Mouse (Mus musculus): ENCODE data around the gene Gng3. TPM values are rescaled to one million over a fixed set of nuclear protein-coding genes. Genes with fewer than 3 reads are reported as not detected.
A peak's percentile ranks its signal among the peaks of the same experiment; 100 is the strongest.

The Gng3 gene
- polyA plus RNA-seq, 1 experiment from 2014 or later = 2.3 TPM

DNA sequence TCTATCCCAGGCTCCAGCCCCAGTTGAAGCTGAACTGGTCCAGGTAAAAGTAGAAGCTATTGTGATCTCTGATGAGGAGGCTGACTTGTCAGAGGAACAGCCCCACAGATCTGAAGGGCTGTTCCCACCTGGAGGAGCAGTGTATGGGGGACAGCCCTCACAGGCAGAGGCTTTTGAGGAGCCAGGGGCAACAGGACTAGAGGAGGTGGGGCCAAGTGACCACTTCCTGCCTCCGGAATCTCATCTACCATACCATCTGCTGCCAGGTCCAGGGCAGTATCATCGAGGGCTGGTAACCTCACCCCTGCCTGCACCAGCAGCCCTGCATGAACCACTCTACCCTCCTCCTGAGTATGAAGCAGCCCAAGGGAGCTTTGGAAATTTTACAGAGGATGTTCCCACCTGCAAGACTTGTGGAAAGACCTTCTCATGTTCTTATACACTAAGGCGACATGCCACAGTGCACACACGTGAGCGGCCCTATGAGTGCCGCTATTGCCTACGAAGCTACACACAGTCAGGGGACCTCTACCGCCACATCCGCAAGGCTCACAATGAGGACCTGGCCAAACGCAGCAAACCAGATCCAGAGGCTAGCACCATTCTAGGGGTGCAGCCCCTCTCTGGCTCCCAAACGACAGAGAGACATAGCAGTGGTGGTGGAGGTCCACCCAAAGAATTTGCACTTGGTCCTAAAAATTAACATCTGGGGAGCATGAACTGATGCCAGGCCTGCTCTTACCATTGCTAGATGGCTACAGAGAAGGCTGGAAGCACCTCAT, 34.9 kb downstream of the Gng3 start:
- H3K4me2 ChIP-seq = peak overlapping the region; percentile 33
- no peaks in the 10 kb centered on the region for H3K9me3 ChIP-seq (ENCODE audit: control insufficient read depth, low read length)
- H3K36me3 ChIP-seq (ENCODE audit: control insufficient read depth, insufficient read depth, low read length) = peaks cover 13% of the 10 kb centered on the region; the same call in 1 of the 2 replicates
- peaks cover 18% of the 10 kb centered on the region for H3K4me1 ChIP-seq (replicated peaks; ENCODE audit: control insufficient read depth, insufficient read depth, low read length)
- H3K27me3 ChIP-seq (replicated peaks; ENCODE audit: control insufficient read depth, insufficient read depth, low read length) = no peaks in the 10 kb centered on the region
- ATAC-seq (replicated peaks; ENCODE audit: low FRiP score) (no peak), DNase-seq (ENCODE audit: low spot score) (no peak)
- WGBS = 73% methylated on average over 11 of the region's 11 CpGs
- H3K9ac ChIP-seq (ENCODE audit: low read depth, low read length) = no peak overlapping the region
- H3K4me3 ChIP-seq (ENCODE audit: low read depth, low read length) = peak overlapping the region; percentile 59; the same call in 1 of the 2 replicates
- no peak overlapping the region for H3K27ac ChIP-seq (ENCODE audit: low read depth, low read length)

DNA sequence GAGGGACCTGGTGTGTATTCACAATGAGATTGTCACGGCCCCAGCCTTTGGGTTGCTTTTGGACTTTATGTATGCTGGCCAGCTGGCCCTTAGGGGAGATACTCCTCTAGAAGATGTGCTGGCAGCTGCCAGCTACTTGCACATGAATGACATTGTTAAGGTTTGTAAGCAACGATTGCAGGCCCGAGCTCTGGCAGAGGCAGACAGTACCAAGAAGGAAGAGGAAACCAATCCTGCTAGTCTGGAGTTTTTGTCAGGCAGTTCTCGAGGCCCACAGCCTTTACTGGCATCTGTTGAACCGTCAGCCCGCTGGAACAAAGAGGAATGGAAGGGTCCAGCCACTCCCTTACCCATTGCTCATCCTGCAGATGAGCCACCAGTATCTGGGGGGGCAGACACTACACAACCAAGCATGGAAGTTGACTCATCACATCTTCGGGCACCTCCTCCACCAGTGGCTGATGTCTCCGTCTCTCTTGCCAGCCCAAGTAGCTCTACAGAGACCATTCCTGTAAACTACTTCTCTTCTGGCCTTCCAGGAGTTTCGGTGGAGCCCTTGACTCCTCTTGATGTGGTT, 35.7 kb downstream of the Gng3 start:
- peaks cover 18% of the 10 kb centered on the region for H3K4me1 ChIP-seq (replicated peaks; ENCODE audit: control insufficient read depth, insufficient read depth, low read length)
- H3K9me3 ChIP-seq (ENCODE audit: control insufficient read depth, low read length) = no peaks in the 10 kb centered on the region
- WGBS = 76% methylated on average over 9 of the region's 9 CpGs
- DNase-seq (ENCODE audit: low spot score) (no peak), ATAC-seq (replicated peaks; ENCODE audit: low FRiP score) (no peak)
- no peaks in the 10 kb centered on the region for H3K27me3 ChIP-seq (replicated peaks; ENCODE audit: control insufficient read depth, insufficient read depth, low read length)
- peaks cover 10% of the 10 kb centered on the region; the same call in 1 of the 2 replicates for H3K36me3 ChIP-seq (ENCODE audit: control insufficient read depth, insufficient read depth, low read length)
- peak overlapping the region; percentile 44 for H3K9ac ChIP-seq (ENCODE audit: low read depth, low read length)
- peak overlapping the region; percentile 59 for H3K4me3 ChIP-seq (ENCODE audit: low read depth, low read length)
- peak overlapping the region; percentile 56 for H3K27ac ChIP-seq (ENCODE audit: low read depth, low read length)
- H3K4me2 ChIP-seq = peak overlapping the region; percentile 66

DNA sequence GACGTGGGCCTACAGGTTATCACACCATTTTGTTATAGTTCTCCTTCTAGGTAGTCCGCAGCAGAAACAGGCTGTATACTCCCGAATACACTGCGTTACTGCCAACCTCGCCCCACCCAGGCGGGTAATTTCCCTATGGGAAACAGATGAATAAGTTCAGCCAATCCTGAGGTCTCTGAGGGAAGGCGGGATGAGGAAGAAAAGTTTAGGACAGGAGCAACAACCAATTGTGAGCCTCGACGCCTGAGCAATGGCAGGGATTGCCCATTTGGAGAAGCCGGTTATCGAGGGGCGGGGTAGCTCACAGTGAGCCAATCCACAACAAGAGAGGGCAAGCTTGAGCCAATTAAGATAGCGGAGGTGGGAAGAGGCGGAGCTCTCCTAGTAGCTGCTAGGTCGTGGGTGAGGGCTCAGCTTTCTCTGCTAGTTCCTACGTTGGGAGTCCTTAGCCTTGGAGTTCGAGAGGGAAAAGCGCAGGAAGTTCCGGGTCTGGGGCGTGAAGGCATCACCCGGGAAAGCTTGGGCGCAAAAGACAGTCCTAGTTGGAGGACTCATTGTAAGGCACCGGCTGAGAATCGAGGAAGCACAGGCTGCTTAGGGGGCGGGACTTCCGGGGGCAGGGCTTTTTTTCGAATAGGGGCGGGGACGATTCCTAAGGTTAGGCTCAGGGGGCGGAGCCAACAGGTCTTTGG, 36.7 kb downstream of the Gng3 start, which contains the start of gene Zbtb3:
Zbtb3 (plus strand) TSS at position 426 of the 692 bp plus-strand sequence.
- Histone ChIP-seq H3K4me2 (peak within 1 kb of the TSS; percentile 66), H3K27me3 (replicated peaks; ENCODE audit: control insufficient read depth, insufficient read depth, low read length) (no peaks in the 10 kb centered on the region), H3K4me1 (replicated peaks; ENCODE audit: control insufficient read depth, insufficient read depth, low read length) (peaks cover 18% of the 10 kb centered on the region), H3K27ac (ENCODE audit: low read depth, low read length) (peak within 1 kb of the TSS; percentile 56), H3K9ac (ENCODE audit: low read depth, low read length) (peak within 1 kb of the TSS; percentile 59), H3K4me3 (ENCODE audit: low read depth, low read length) (peak within 1 kb of the TSS; percentile 59), H3K36me3 (ENCODE audit: control insufficient read depth, insufficient read depth, low read length) (peaks cover 9% of the 10 kb centered on the region; the same call in 1 of the 2 replicates), H3K9me3 (ENCODE audit: control insufficient read depth, low read length) (no peaks in the 10 kb centered on the region)
- ATAC-seq (replicated peaks; ENCODE audit: low FRiP score) = peak; percentile 94
- WGBS = under 1% methylated on average over 30 of the region's 30 CpGs
- DNase-seq (ENCODE audit: low spot score) = peak; percentile 93

DNA sequence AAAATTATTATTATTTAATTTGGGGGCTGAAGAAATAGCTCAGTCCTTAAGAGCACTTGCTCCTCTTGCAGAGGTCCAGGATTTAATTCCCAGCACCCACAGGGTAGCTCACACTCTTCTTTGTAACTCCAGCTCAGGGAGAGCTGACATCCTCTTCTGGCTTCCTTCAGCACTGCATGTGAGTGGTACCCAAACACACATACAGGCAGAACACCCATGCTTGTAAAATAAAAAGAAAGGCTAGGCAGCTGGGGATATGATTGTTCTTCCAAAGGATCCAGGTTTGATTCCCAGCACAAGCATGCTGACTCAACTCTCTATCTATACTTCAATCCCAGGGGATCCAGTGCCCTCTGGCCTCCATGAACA, 40.1 kb downstream of the Gng3 start:
- H3K4me1 ChIP-seq (replicated peaks; ENCODE audit: control insufficient read depth, insufficient read depth, low read length) = peaks cover 14% of the 10 kb centered on the region
- DNase-seq (ENCODE audit: low spot score) (no peak), ATAC-seq (replicated peaks; ENCODE audit: low FRiP score) (no peak)
- H3K4me2 ChIP-seq = peak overlapping the region; percentile 75
- H3K9ac ChIP-seq (ENCODE audit: low read depth, low read length) = no peak overlapping the region
- H3K36me3 ChIP-seq (ENCODE audit: control insufficient read depth, insufficient read depth, low read length) = peaks cover 14% of the 10 kb centered on the region
- no peak overlapping the region for H3K27ac ChIP-seq (ENCODE audit: low read depth, low read length)
- no peaks in the 10 kb centered on the region for H3K9me3 ChIP-seq (ENCODE audit: control insufficient read depth, low read length)
- no peaks in the 10 kb centered on the region for H3K27me3 ChIP-seq (replicated peaks; ENCODE audit: control insufficient read depth, insufficient read depth, low read length)
- peak overlapping the region; percentile 80; the same call in 1 of the 2 replicates for H3K4me3 ChIP-seq (ENCODE audit: low read depth, low read length)

DNA sequence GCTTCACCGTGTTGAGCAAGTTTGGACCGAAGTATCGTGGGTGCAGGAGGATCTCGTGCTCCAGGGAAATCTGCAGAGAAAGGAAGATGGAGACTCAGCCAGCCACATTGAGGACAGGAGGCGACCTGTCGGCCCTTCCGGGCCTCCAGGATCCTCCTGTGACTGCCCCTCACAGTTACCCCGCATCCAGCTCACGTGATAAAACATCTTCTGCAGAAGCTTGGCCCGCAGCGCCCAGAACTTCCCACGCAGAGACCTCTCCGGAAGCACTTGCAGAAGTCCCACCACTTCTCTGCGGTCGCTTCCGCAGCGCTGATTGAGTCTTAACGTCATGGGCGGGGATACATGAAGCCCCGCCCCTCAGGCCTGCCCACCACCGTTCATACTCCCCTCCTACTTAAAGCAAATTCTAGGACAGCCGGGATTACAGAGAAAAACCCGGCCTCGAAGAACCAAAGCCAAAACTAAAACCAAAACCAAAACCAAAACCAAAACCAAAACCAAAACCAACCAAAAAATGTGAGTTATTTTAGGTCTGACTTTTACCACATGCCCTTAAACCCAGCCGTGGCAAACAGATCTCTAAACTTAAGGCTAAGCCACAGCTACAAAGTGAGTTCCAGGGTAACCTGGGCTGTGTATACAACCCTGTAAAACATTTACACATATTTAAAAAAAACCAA, 40.6 kb downstream of the Gng3 start, which contains the start of gene Polr2g:
Polr2g (minus strand) TSS at position 314 of the 683 bp plus-strand sequence.
- no peaks in the 10 kb centered on the region for H3K27me3 ChIP-seq (replicated peaks; ENCODE audit: control insufficient read depth, insufficient read depth, low read length)
- ATAC-seq (replicated peaks; ENCODE audit: low FRiP score) = peak; percentile 71
- peaks cover 10% of the 10 kb centered on the region for H3K4me1 ChIP-seq (replicated peaks; ENCODE audit: control insufficient read depth, insufficient read depth, low read length)
- peak within 1 kb of the TSS; percentile 80 for H3K9ac ChIP-seq (ENCODE audit: low read depth, low read length)
- 1% methylated on average over 25 of the region's 25 CpGs for WGBS
- H3K36me3 ChIP-seq (ENCODE audit: control insufficient read depth, insufficient read depth, low read length) = peaks cover 18% of the 10 kb centered on the region
- H3K9me3 ChIP-seq (ENCODE audit: control insufficient read depth, low read length) = no peaks in the 10 kb centered on the region
- peak within 1 kb of the TSS; percentile 75 for H3K4me2 ChIP-seq
- DNase-seq (ENCODE audit: low spot score) = peak; percentile 84
- H3K4me3 ChIP-seq (ENCODE audit: low read depth, low read length) = peak within 1 kb of the TSS; percentile 80
- H3K27ac ChIP-seq (ENCODE audit: low read depth, low read length) = peak within 1 kb of the TSS; percentile 66

DNA sequence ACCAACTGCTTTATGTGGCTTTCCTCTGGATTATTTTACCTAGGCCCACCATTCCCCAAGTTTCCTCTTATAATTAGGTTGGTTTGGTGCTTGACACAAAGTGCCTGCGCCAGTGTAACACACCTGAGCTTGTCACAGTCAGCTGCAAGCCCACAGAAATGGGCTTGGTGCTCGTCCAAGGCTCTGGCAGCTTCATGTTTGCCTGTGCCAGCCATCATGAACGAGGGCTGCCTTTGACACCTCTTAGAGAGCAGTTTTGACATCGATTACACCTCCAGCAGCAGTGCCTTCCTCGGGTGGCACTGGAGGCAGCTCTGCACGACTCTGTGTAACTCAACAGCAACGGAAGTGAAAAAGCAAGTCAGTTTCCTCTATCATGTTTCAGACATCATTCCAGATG, 48.8 kb downstream of the Gng3 start:
- no peak overlapping the region for H3K4me2 ChIP-seq
- 77% methylated on average over 7 of the region's 7 CpGs for WGBS
- ATAC-seq (replicated peaks; ENCODE audit: low FRiP score) (no peak), DNase-seq (ENCODE audit: low spot score) (no peak)
- no peak overlapping the region for H3K4me3 ChIP-seq (ENCODE audit: low read depth, low read length)
- H3K9me3 ChIP-seq (ENCODE audit: control insufficient read depth, low read length) = no peaks in the 10 kb centered on the region; the same call in 1 of the 2 replicates
- peaks cover 26% of the 10 kb centered on the region for H3K36me3 ChIP-seq (ENCODE audit: control insufficient read depth, insufficient read depth, low read length)
- no peaks in the 10 kb centered on the region for H3K27me3 ChIP-seq (replicated peaks; ENCODE audit: control insufficient read depth, insufficient read depth, low read length)
- no peak overlapping the region for H3K27ac ChIP-seq (ENCODE audit: low read depth, low read length)
- H3K4me1 ChIP-seq (replicated peaks; ENCODE audit: control insufficient read depth, insufficient read depth, low read length) = 0 out of 2 replicates have a peak, but pooled peaks cover 1% of the 10 kb centered on the region
- no peak overlapping the region for H3K9ac ChIP-seq (ENCODE audit: low read depth, low read length)

DNA sequence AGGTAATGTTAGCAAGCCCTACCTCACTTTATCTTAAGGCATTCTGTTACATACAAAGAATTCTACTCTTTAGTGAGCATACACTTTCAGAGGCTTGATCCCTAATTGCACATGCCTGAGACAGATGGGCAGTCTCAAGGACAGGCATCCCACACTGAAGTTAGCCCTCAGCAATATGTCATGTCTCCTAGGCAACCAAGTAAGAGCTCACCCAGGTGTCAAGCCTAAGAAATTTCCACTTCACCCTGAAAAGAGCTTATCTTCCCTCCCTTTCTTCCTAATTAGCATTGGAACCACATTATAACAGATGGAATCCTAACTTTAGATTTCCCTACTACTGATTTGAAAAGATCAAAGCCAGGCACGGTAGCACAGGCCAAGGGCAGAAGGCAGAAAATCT, 49.8 kb downstream of the Gng3 start:
- ATAC-seq (replicated peaks; ENCODE audit: low FRiP score) (no peak), DNase-seq (ENCODE audit: low spot score) (no peak)
- Histone ChIP-seq H3K4me2 (no peak overlapping the region), H3K27me3 (replicated peaks; ENCODE audit: control insufficient read depth, insufficient read depth, low read length) (no peaks in the 10 kb centered on the region), H3K9me3 (ENCODE audit: control insufficient read depth, low read length) (no peaks in the 10 kb centered on the region; the same call in 1 of the 2 replicates), H3K27ac (ENCODE audit: low read depth, low read length) (no peak overlapping the region), H3K9ac (ENCODE audit: low read depth, low read length) (no peak overlapping the region), H3K36me3 (ENCODE audit: control insufficient read depth, insufficient read depth, low read length) (peaks cover 19% of the 10 kb centered on the region), H3K4me1 (replicated peaks; ENCODE audit: control insufficient read depth, insufficient read depth, low read length) (peaks cover 3% of the 10 kb centered on the region; the same call in 1 of the 2 replicates), H3K4me3 (ENCODE audit: low read depth, low read length) (no peak overlapping the region)
- WGBS = 64% methylated on average over 1 of the region's 1 CpGs

DNA sequence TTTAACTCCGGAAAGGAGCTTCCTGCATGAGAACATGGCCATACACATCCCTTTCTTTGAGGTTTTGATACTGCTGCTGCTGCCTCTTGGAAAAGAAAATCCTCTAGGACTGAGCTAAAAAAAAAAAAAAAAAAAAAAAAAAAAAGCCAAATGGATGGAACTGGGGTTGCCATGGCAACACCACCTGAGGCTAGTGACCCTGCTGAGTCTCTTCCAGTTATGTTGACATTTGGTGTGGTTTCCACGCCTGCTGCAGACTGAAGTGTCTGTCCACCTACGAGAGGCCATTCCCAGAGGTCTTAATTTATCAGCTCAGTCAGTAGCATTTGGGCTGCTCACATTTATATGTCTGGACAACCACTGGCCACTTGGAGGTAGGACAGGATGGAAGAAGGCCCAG, 50.5 kb downstream of the Gng3 start:
- ATAC-seq (replicated peaks; ENCODE audit: low FRiP score) (no peak), DNase-seq (ENCODE audit: low spot score) (no peak)
- WGBS = 41% methylated on average over 3 of the region's 3 CpGs
- Histone ChIP-seq H3K9me3 (ENCODE audit: control insufficient read depth, low read length) (no peaks in the 10 kb centered on the region; the same call in 1 of the 2 replicates), H3K27me3 (replicated peaks; ENCODE audit: control insufficient read depth, insufficient read depth, low read length) (no peaks in the 10 kb centered on the region), H3K9ac (ENCODE audit: low read depth, low read length) (no peak overlapping the region), H3K4me2 (no peak overlapping the region), H3K4me3 (ENCODE audit: low read depth, low read length) (no peak overlapping the region), H3K36me3 (ENCODE audit: control insufficient read depth, insufficient read depth, low read length) (peaks cover 15% of the 10 kb centered on the region), H3K27ac (ENCODE audit: low read depth, low read length) (no peak overlapping the region), H3K4me1 (replicated peaks; ENCODE audit: control insufficient read depth, insufficient read depth, low read length) (peaks cover 3% of the 10 kb centered on the region; the same call in 1 of the 2 replicates)

Data from liver, embryonic 11.5 days (tissue).